Mouse (Mus musculus) CH12.LX (cell line): ENCODE results near the gene Mdc1. TPM values are rescaled to one million over a fixed set of nuclear protein-coding genes. Genes with fewer than 3 reads are reported as not detected.
A peak's percentile ranks its signal among the peaks of the same experiment; 100 is the strongest.

Experiments
- DNase-seq: peaks from one replicate; pipeline ENCODE4 v3.0.0-alpha.2; 2013; ENCODE audit errors: extremely low read depth
- H3K27ac ChIP-seq: 2 replicates; pipeline ENCODE4 v1.5.1; 2012; ENCODE audit warnings: low read depth, mild to moderate bottlenecking, control low read depth, moderate library complexity; ENCODE audit not compliant: insufficient read depth
- H3K27me3 ChIP-seq: replicated peaks from 2 replicates; pipeline ENCODE3; 2012; ENCODE audit warnings: inconsistent platforms
- H3K36me3 ChIP-seq, 2 experiments: replicated peaks in 1 of 2; 2 replicates each; pipeline versions ENCODE3 to v1.6.1; 2012; ENCODE audit warnings: inconsistent platforms in 1 of 2, low read length in 1 of 2, mild to moderate bottlenecking in 1 of 2, mixed read lengths in 1 of 2, moderate library complexity in 1 of 2; ENCODE audit not compliant: control insufficient read depth in 1 of 2, insufficient read depth in 1 of 2
- H3K4me1 ChIP-seq, 2 experiments: 2 replicates each; pipeline ENCODE4 v1.6.1; 2012; ENCODE audit warnings: inconsistent platforms in 1 of 2, moderate library complexity in 1 of 2; ENCODE audit not compliant: insufficient read depth in 2 of 2, control insufficient read depth in 1 of 2
- H3K4me2 ChIP-seq: 2 replicates; pipeline ENCODE4 v1.6.1; 2012; ENCODE audit warnings: low read depth, mild to moderate bottlenecking, control low read depth; ENCODE audit not compliant: poor library complexity, insufficient read depth, severe bottlenecking
- H3K4me3 ChIP-seq, 3 experiments: fragments of 150-350 bp in 1 of 3; sonication (generic) in 1 of 3; replicated peaks in 1 of 3; 2 replicates each; pipeline versions ENCODE3 to v1.5.1; 2011 to 2012; ENCODE audit warnings: low read depth in 2 of 3, low read length in 2 of 3, mild to moderate bottlenecking in 2 of 3, moderate library complexity in 2 of 3, control low read depth in 1 of 3, improper control_type of control experiment in 1 of 3, inconsistent platforms in 1 of 3, mixed read lengths in 1 of 3; ENCODE audit not compliant: poor library complexity in 1 of 3
- H3K79me2 ChIP-seq: replicated peaks from 2 replicates; pipeline ENCODE4 v1.6.1; 2012; ENCODE audit warnings: mild to moderate bottlenecking, moderate library complexity; ENCODE audit not compliant: control insufficient read depth, poor library complexity, insufficient read depth, severe bottlenecking; ENCODE audit errors: extremely low read depth
- H3K9ac ChIP-seq: 2 replicates; pipeline ENCODE4 v1.6.1; 2012; ENCODE audit warnings: low read depth, mild to moderate bottlenecking, control low read depth, moderate library complexity; ENCODE audit not compliant: insufficient read depth
- H3K9me3 ChIP-seq: replicated peaks from 2 replicates; pipeline ENCODE3; 2012; ENCODE audit warnings: low read length, inconsistent platforms, mixed read lengths
- BHLHE40 ChIP-seq: IDR thresholded peaks from 2 replicates; pipeline ENCODE4 v1.6.1; 2011; ENCODE audit warnings: mild to moderate bottlenecking, low read depth, low read length, improper control_type of control experiment
- CHD1 ChIP-seq: IDR thresholded peaks from 2 replicates; pipeline ENCODE4 v1.6.1; 2012; ENCODE audit warnings: low read depth, low read length, improper control_type of control experiment, inconsistent platforms
- CHD2 ChIP-seq: IDR thresholded peaks from 2 replicates; pipeline ENCODE4 v1.6.1; 2011; ENCODE audit warnings: low read length, improper control_type of control experiment
- CTCF ChIP-seq, 2 experiments: IDR thresholded peaks in 1 of 2; conservative IDR thresholded peaks in 1 of 2; 2 replicates each; pipeline ENCODE4 v1.5.1; 2011 to 2012; ENCODE audit warnings: low read depth in 2 of 2, low read length in 2 of 2, improper control_type of control experiment in 1 of 2, inconsistent platforms in 1 of 2, mild to moderate bottlenecking in 1 of 2, moderate library complexity in 1 of 2
- E2F4 ChIP-seq: IDR thresholded peaks from 2 replicates; pipeline ENCODE4 v1.6.1; 2011; ENCODE audit warnings: low read depth, low read length, improper control_type of control experiment; ENCODE audit not compliant: insufficient replicate concordance
- ELF1 ChIP-seq: IDR thresholded peaks from 2 replicates; pipeline ENCODE4 v1.6.1; 2014; ENCODE audit warnings: low read depth, mild to moderate bottlenecking, inconsistent platforms, low read length, improper control_type of control experiment
- EP300 ChIP-seq: IDR thresholded peaks from 2 replicates; pipeline ENCODE4 v1.6.1; 2011; ENCODE audit warnings: low read length, improper control_type of control experiment
- ETS1 ChIP-seq: conservative IDR thresholded peaks from 2 replicates; pipeline ENCODE4 v1.6.1; 2012; ENCODE audit warnings: low read depth, mild to moderate bottlenecking, inconsistent platforms, low read length, improper control_type of control experiment, moderate library complexity
- GABPA ChIP-seq: IDR thresholded peaks from 2 replicates; pipeline ENCODE4 v1.6.1; 2012; ENCODE audit warnings: low read depth, low read length, improper control_type of control experiment, inconsistent platforms; ENCODE audit not compliant: insufficient replicate concordance
- HCFC1 ChIP-seq: IDR thresholded peaks from 2 replicates; pipeline ENCODE4 v1.6.1; 2012; ENCODE audit warnings: low read depth, mild to moderate bottlenecking, inconsistent platforms, low read length, improper control_type of control experiment
- IRF4 ChIP-seq: IDR thresholded peaks from 2 replicates; pipeline ENCODE4 v1.6.1; 2014; ENCODE audit warnings: low read depth, mild to moderate bottlenecking, inconsistent platforms, low read length, improper control_type of control experiment
- JUN ChIP-seq: IDR thresholded peaks from 2 replicates; pipeline ENCODE4 v1.6.1; 2011; ENCODE audit warnings: low read depth, mild to moderate bottlenecking, low read length, improper control_type of control experiment, moderate library complexity; ENCODE audit not compliant: insufficient read depth
- JUND ChIP-seq: conservative IDR thresholded peaks from 2 replicates; pipeline ENCODE4 v1.6.1; 2011; ENCODE audit warnings: low read depth, low read length, improper control_type of control experiment
- KAT2A ChIP-seq: IDR thresholded peaks from 2 replicates; pipeline ENCODE4 v1.6.1; 2012; ENCODE audit warnings: low read length, improper control_type of control experiment, inconsistent platforms; ENCODE audit not compliant: insufficient replicate concordance
- MAFK ChIP-seq: IDR thresholded peaks from 2 replicates; pipeline ENCODE4 v1.6.1; 2011; ENCODE audit warnings: low read length, improper control_type of control experiment; ENCODE audit not compliant: insufficient replicate concordance
- MAX ChIP-seq: IDR thresholded peaks from 2 replicates; pipeline ENCODE4 v1.6.1; 2011; ENCODE audit warnings: low read length, improper control_type of control experiment
- MAZ ChIP-seq: IDR thresholded peaks from 2 replicates; pipeline ENCODE4 v1.6.1; 2012; ENCODE audit warnings: low read depth, mild to moderate bottlenecking, inconsistent platforms, low read length, improper control_type of control experiment, moderate library complexity
- MEF2A ChIP-seq: IDR thresholded peaks from 2 replicates; pipeline ENCODE4 v1.6.1; 2014; ENCODE audit warnings: low read depth, mild to moderate bottlenecking, inconsistent platforms, low read length, improper control_type of control experiment, borderline replicate concordance
- MXI1 ChIP-seq: IDR thresholded peaks from 2 replicates; pipeline ENCODE4 v1.6.1; 2011; ENCODE audit warnings: mild to moderate bottlenecking, low read depth, low read length, improper control_type of control experiment
- MYC ChIP-seq: IDR thresholded peaks from 2 replicates; pipeline ENCODE4 v1.6.1; 2011; ENCODE audit warnings: low read depth, mild to moderate bottlenecking, improper control_type of control experiment, low read length
- NELFE ChIP-seq: IDR thresholded peaks from 2 replicates; pipeline ENCODE4 v1.6.1; 2011; ENCODE audit warnings: low read depth, low read length, improper control_type of control experiment
- NRF1 ChIP-seq: IDR thresholded peaks from 2 replicates; pipeline ENCODE4 v1.6.1; 2014; ENCODE audit warnings: low read depth, mild to moderate bottlenecking, inconsistent platforms, low read length, improper control_type of control experiment, moderate library complexity
- PAX5 ChIP-seq: IDR thresholded peaks from 2 replicates; pipeline ENCODE4 v1.6.1; 2012; ENCODE audit warnings: low read length, inconsistent platforms, mixed read lengths
- POLR2A ChIP-seq: IDR thresholded peaks from 2 replicates; pipeline ENCODE4 v1.6.1; 2011; ENCODE audit warnings: low read depth, mild to moderate bottlenecking, improper control_type of control experiment, low read length
- POLR2AphosphoS2 ChIP-seq: IDR thresholded peaks from 2 replicates; pipeline ENCODE4 v1.6.1; 2011; ENCODE audit warnings: low read depth, low read length, improper control_type of control experiment
- RAD21 ChIP-seq: IDR thresholded peaks from 2 replicates; pipeline ENCODE4 v1.6.1; 2011; ENCODE audit warnings: low read depth, mild to moderate bottlenecking, low read length, improper control_type of control experiment, moderate library complexity
- RCOR1 ChIP-seq: conservative IDR thresholded peaks from 2 replicates; pipeline ENCODE4 v1.6.1; 2012; ENCODE audit warnings: low read depth, mild to moderate bottlenecking, inconsistent platforms, low read length, improper control_type of control experiment
- SIN3A ChIP-seq: IDR thresholded peaks from 2 replicates; pipeline ENCODE4 v1.6.1; 2012; ENCODE audit warnings: low read length, improper control_type of control experiment, inconsistent platforms
- SMC3 ChIP-seq: IDR thresholded peaks from 2 replicates; pipeline ENCODE4 v1.6.1; 2011; ENCODE audit warnings: low read depth, low read length, improper control_type of control experiment
- TBP ChIP-seq: conservative IDR thresholded peaks from 2 replicates; pipeline ENCODE4 v1.6.1; 2011; ENCODE audit warnings: low read depth, low read length, improper control_type of control experiment
- TCF12 ChIP-seq: IDR thresholded peaks from 2 replicates; pipeline ENCODE4 v1.6.1; 2014; ENCODE audit warnings: low read depth, mild to moderate bottlenecking, inconsistent platforms, low read length, improper control_type of control experiment
- UBTF ChIP-seq: IDR thresholded peaks from 2 replicates; pipeline ENCODE4 v1.6.1; 2012; ENCODE audit warnings: low read depth, mild to moderate bottlenecking, inconsistent platforms, low read length, improper control_type of control experiment, moderate library complexity
- USF1 ChIP-seq: IDR thresholded peaks from 2 replicates; pipeline ENCODE4 v1.6.1; 2014; ENCODE audit warnings: low read depth, mild to moderate bottlenecking, inconsistent platforms, low read length, improper control_type of control experiment
- USF2 ChIP-seq: conservative IDR thresholded peaks from 2 replicates; pipeline ENCODE4 v1.6.1; 2011; ENCODE audit warnings: low read depth, low read length, improper control_type of control experiment
- ZC3H11A ChIP-seq: IDR thresholded peaks from 2 replicates; pipeline ENCODE4 v1.6.1; 2012; ENCODE audit warnings: low read depth, mild to moderate bottlenecking, inconsistent platforms, low read length, improper control_type of control experiment
- ZKSCAN1 ChIP-seq: IDR thresholded peaks from 2 replicates; pipeline ENCODE4 v1.6.1; 2012; ENCODE audit warnings: low read depth, inconsistent platforms, low read length, improper control_type of control experiment, borderline replicate concordance
- ZMIZ1 ChIP-seq: IDR thresholded peaks from 2 replicates; pipeline ENCODE4 v1.6.1; 2012; ENCODE audit warnings: low read depth, mild to moderate bottlenecking, inconsistent platforms, low read length, improper control_type of control experiment
- ZNF384 ChIP-seq: IDR thresholded peaks from 2 replicates; pipeline ENCODE4 v1.6.1; 2012; ENCODE audit warnings: low read depth, low read length, improper control_type of control experiment, inconsistent platforms
- dilution Hi-C: fragments of 300-500 bp; cut with MboI; formaldehyde crosslinking; loops from 2 replicates; pipeline ENCODE4 v1.14.3; 2020; ENCODE audit warnings: low sequenced_read_pairs; ENCODE audit not compliant: extremely low pct_unique_long_range_greater_than_20kb, extremely low pct_ligation_motif_present
- in situ Hi-C: fragments of 300-500 bp; cut with MboI; formaldehyde crosslinking; loops from 3 replicates; pipeline ENCODE4 v1.14.3; 2019; ENCODE audit warnings: low sequenced_read_pairs, low pct_ligation_motif_present, low pct_unique_long_range_greater_than_20kb, mixed read lengths
- polyA plus RNA-seq: library from polyadenylated mRNA; unstranded; fragments of >175 nt; gene quantifications from 2 replicates; pipeline ENCODE4 v1.2.1, GENCODE M21; 2012; ENCODE audit warnings: low read depth; ENCODE audit not compliant: insufficient read length
- total RNA-seq, 2 experiments: library from RNA; depleted of rRNA; stranded (reverse); fragments of 300-350 nt in 1 of 2; fragments of >200 nt in 1 of 2; gene quantifications; 2 replicates each; pipeline ENCODE4 v1.2.3; 2012 to 2014

Gene Mdc1
- total and polyA plus RNA-seq, 3 experiments: 3.3 to 15.7 (median 8.2) TPM

GRCm38 (mm10) chr17:35861198-35861857 lies 20.0 kb downstream of the Mdc1 start, which contains the start of gene Nrm:
Gene Nrm, plus strand, starts transcription at chr17:35861318.
- H3K9ac ChIP-seq: peak within 1 kb of the TSS; percentile 56
- no peaks in the 10 kb centered on the region for H3K79me2 ChIP-seq
- no peaks in the 10 kb centered on the region for H3K27me3 ChIP-seq
- peaks cover 5 to 24% of the 10 kb centered on the region in 2 experiments for H3K36me3 ChIP-seq
- H3K4me2 ChIP-seq: peak within 1 kb of the TSS; percentile 91
- DNase-seq: peak; percentile 83
- H3K4me1 ChIP-seq: peaks cover 0 to 21% of the 10 kb centered on the region in 2 experiments; a peak in 2 of 4 replicates
- no peaks in the 10 kb centered on the region for H3K9me3 ChIP-seq
- dilution Hi-C loops (no loop called here), in situ Hi-C loops (loop anchor here (10.0 kb wide), 1 partner anchor 127 kb away; no protein-coding TSS in a partner anchor)
- no peak for TF ChIP-seq CHD1
- TF ChIP-seq POLR2A: peak; percentile 77
- no peak for TF ChIP-seq JUND
- TF ChIP-seq ZNF384: no peak
- peak; percentile 82 for TF ChIP-seq NELFE
- TF ChIP-seq RCOR1: no peak
- TF ChIP-seq SIN3A: peak; percentile 81
- no peak for TF ChIP-seq MAFK
- TF ChIP-seq MEF2A: 0 out of 2 replicates have a peak, but pooled peaks have one; percentile 13
- no peak for TF ChIP-seq JUN
- peak; percentile 81 for TF ChIP-seq MXI1
- TF ChIP-seq USF1: no peak
- 0 out of 2 replicates have a peak, but pooled peaks have one; percentile 48 for TF ChIP-seq TBP
- no peak for TF ChIP-seq EP300
- no peak for TF ChIP-seq PAX5
- TF ChIP-seq TCF12: peak; percentile 44; the same call in 1 of the 2 replicates
- peak; percentile 54; the same call in 1 of the 2 replicates for TF ChIP-seq ZMIZ1
- no peak for TF ChIP-seq POLR2AphosphoS2
- TF ChIP-seq UBTF: 0 out of 2 replicates have a peak, but pooled peaks have one; percentile 63
- peak; percentile 76; the same call in 1 of the 2 replicates for TF ChIP-seq E2F4
- peak in 1 of 2 experiments; percentile 45; a peak in 2 of 4 replicates for TF ChIP-seq CTCF (conservative IDR thresholded peaks at IDR 0.05 in 1 of 2, IDR thresholded peaks at IDR 0.05 in 1 of 2; ENCODE audit: low read depth in 2 of 2, low read length in 2 of 2)
- no peak for TF ChIP-seq USF2
- TF ChIP-seq BHLHE40: peak; percentile 44; the same call in 1 of the 2 replicates
- TF ChIP-seq MAX: peak; percentile 60; the same call in 1 of the 2 replicates
- TF ChIP-seq KAT2A: 0 out of 2 replicates have a peak, but pooled peaks have one; percentile 37
- TF ChIP-seq GABPA: no peak
- TF ChIP-seq CHD2: 0 out of 2 replicates have a peak, but pooled peaks have one; percentile 5
- peak; percentile 36; the same call in 1 of the 2 replicates for TF ChIP-seq IRF4
- peak; percentile 9; the same call in 1 of the 2 replicates for TF ChIP-seq HCFC1
- TF ChIP-seq ELF1: peak; percentile 22; the same call in 1 of the 2 replicates
- TF ChIP-seq RAD21: no peak; the same call in none of the 2 replicates
- no peak for TF ChIP-seq ZC3H11A
- TF ChIP-seq MAZ: peak; percentile 74
- TF ChIP-seq ZKSCAN1: no peak
- TF ChIP-seq SMC3: 0 out of 2 replicates have a peak, but pooled peaks have one; percentile 4
- TF ChIP-seq ETS1: peak; percentile 40; the same call in 1 of the 2 replicates
- peak; percentile 31 for TF ChIP-seq NRF1
- no peak for TF ChIP-seq MYC
- H3K4me3 ChIP-seq: peak within 1 kb of the TSS; percentile 33 to 90 (median 52)
- peak within 1 kb of the TSS; percentile 41; the same call in 1 of the 2 replicates for H3K27ac ChIP-seq
